Mouse (Mus musculus): ENCODE results near the gene Nbas. TPM values are rescaled to one million over a fixed set of nuclear protein-coding genes. Genes with fewer than 3 reads are reported as not detected.

Gene Nbas
- 10 to 100 TPM; 22.6 to 24.4 TPM for total RNA-seq (2021)

- DNase-seq: peak; percentile 90 to 93
- intact Hi-C loops (cut with DNase I): loop anchor here (2.0 kb wide), 1 partner anchor 18 kb away; no protein-coding TSS in a partner anchor
Observed at GRCm38 (mm10) chr12:13268826-13269449, at the start of gene Nbas. Gene Nbas (plus strand): TSS chr12:13269133.

- intact Hi-C loops (cut with DNase I): no loop called here
- no peak for DNase-seq
Observed at GRCm38 (mm10) chr12:13242453-13242852, 26.5 kb upstream of the Nbas start.

GRCm38 (mm10) chr12:13248691-13249572 is 20.0 kb upstream of the Nbas start, which contains the start of gene Ddx1:
Gene Ddx1 (minus strand): TSS chr12:13249213.
- intact Hi-C loops (cut with DNase I): no loop called here
- peak; percentile 84 to 89 for DNase-seq

GRCm38 (mm10) chr12:13249573-13249919 is 19.4 kb upstream of the Nbas start:
- intact Hi-C loops (cut with DNase I): no loop called here
- DNase-seq: no peak

GRCm38 (mm10) chr12:13255068-13255467 is 13.9 kb upstream of the Nbas start:
- DNase-seq: peak; percentile 38 to 40
- intact Hi-C loops (cut with DNase I): no loop called here

- intact Hi-C loops (cut with DNase I): no loop called here
- no peak for DNase-seq
Observed at GRCm38 (mm10) chr12:13255701-13256100, 13.2 kb upstream of the Nbas start.

GRCm38 (mm10) chr12:13268412-13268811 is 521 bp upstream of the Nbas start:
- intact Hi-C loops (cut with DNase I): loop anchor here (2.0 kb wide), 1 partner anchor 18 kb away; no protein-coding TSS in a partner anchor

GRCm38 (mm10) chr12:13269570-13270390 is 847 bp downstream of the Nbas start:
- intact Hi-C loops (cut with DNase I): loop anchor here (2.0 kb wide), 1 partner anchor 19 kb away; no protein-coding TSS in a partner anchor
- DNase-seq: peak in 1 of 2 experiments; percentile 12

More at GRCm38 (mm10) chr12:13268412-13268811, 521 bp upstream of the Nbas start:
- no peak for DNase-seq

- intact Hi-C loops (cut with DNase I): no loop called here
- no peak for DNase-seq
Observed at GRCm38 (mm10) chr12:13291453-13291852, 22.5 kb downstream of the Nbas start.

GRCm38 (mm10) chr12:13293421-13293881 is 24.5 kb downstream of the Nbas start:
- DNase-seq: no peak
- intact Hi-C loops (cut with DNase I): no loop called here

- DNase-seq: no peak
- intact Hi-C loops (cut with DNase I): no loop called here
Observed at GRCm38 (mm10) chr12:13303037-13303436, 34.1 kb downstream of the Nbas start.

- intact Hi-C loops (cut with DNase I): no loop called here
- DNase-seq: no peak
Observed at GRCm38 (mm10) chr12:13313966-13314365, 45.0 kb downstream of the Nbas start.

- intact Hi-C loops (cut with DNase I): no loop called here
- no peak for DNase-seq
Observed at GRCm38 (mm10) chr12:13314384-13314783, 45.5 kb downstream of the Nbas start.

GRCm38 (mm10) chr12:13315081-13315480 is 46.1 kb downstream of the Nbas start:
- intact Hi-C loops (cut with DNase I): no loop called here
- DNase-seq: no peak

GRCm38 (mm10) chr12:13342535-13342934 is 73.6 kb downstream of the Nbas start:
- no peak for DNase-seq
- intact Hi-C loops (cut with DNase I): no loop called here

GRCm38 (mm10) chr12:13356201-13356600 is 87.3 kb downstream of the Nbas start:
- DNase-seq: no peak
- intact Hi-C loops (cut with DNase I): no loop called here

GRCm38 (mm10) chr12:13356769-13357168 is 87.8 kb downstream of the Nbas start:
- no peak for DNase-seq
- intact Hi-C loops (cut with DNase I): no loop called here

- intact Hi-C loops (cut with DNase I): no loop called here
- no peak for DNase-seq
Observed at GRCm38 (mm10) chr12:13357229-13357628, 88.3 kb downstream of the Nbas start.

GRCm38 (mm10) chr12:13358849-13359248 is 89.9 kb downstream of the Nbas start:
- intact Hi-C loops (cut with DNase I): no loop called here
- DNase-seq: no peak

- no peak for DNase-seq
- intact Hi-C loops (cut with DNase I): no loop called here
Observed at GRCm38 (mm10) chr12:13360183-13360811, 91.4 kb downstream of the Nbas start.
